Mouse (Mus musculus): ENCODE measurements around the gene Ch25h.

Gene Ch25h

GRCm38 (mm10) chr19:34464453-34464852 lies 10.5 kb downstream of the Ch25h start:
- DNase-seq = no peak

DNA sequence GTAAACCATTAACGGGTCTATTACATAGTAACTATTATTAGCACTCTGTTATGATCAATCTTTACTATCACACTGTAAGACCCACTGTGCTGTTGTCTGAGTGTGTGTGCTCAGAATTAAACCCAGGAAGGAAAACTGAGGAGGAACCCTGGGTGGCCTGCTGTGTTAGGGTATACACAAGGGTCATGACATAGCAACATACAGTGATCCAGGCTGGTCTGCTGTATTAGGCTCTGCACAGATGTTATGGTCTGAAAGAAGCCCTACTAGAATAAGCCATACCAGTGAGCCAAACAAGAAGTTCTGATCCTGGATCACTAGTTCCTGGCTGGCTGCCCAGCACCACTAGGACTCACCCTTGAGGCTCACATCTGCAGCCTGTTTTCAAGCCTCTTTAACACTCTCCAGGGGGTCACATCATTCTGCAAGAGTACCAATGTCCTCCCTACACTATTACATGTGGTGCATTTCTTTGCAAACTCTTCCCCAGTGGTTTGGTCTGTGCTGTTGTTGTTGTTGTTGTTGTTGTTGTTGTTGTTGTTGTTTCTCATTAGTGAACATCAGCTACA lies 13.4 kb downstream of the Ch25h start:
- DNase-seq = no peak

GRCm38 (mm10) chr19:34450784-34451370 lies 24.1 kb downstream of the Ch25h start:
- DNase-seq = no peak

- no peak for DNase-seq
These were observed 26.1 kb downstream of the Ch25h start for GRCm38 (mm10) chr19:34448851-34449250.

- DNase-seq = no peak
These were observed 29.5 kb downstream of the Ch25h start for GRCm38 (mm10) chr19:34445410-34446012.

- no peak for DNase-seq
These were observed 30.2 kb downstream of the Ch25h start for GRCm38 (mm10) chr19:34444785-34445184.

DNA sequence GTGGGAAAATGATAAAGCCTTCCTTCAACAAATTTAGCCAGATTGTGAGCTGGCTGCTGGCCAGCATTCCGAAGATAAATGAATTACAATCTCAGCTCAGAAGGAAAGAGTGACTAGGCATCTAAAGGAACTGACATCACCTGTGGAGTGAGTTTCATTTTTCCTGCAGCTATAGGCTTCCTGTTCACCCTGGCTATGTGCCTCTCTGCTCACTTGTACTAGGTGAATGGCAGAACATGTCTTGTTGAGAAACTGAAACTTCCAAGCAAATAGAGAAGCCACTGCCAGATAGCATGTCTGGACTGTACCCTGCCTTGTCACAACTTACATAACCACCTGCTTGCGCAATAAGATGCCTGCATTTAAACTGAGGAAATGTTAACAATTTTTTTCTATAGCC lies 33.0 kb downstream of the Ch25h start:
- no peak for DNase-seq

DNA sequence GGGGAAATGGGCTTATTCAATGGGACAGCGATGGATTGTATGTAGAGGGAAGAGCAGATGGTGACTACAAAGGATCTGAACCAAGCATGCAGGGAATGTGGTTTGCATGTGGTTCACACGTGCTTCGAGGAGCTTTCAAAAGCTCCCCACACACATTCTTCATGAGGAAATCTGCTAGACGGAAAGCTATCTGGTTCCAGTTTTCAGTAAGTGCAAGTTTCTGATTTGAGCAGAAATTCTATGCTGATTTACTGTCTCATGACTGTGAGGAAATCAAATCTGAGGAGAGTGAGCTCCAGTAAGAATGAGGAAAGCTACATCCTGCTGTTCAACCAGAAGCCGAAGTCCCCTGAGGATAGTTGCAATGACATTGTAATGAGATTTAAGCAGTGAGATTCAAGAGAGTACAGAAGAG lies 39.8 kb downstream of the Ch25h start:
- DNase-seq = no peak

- no peak for DNase-seq
These were observed 43.6 kb downstream of the Ch25h start for GRCm38 (mm10) chr19:34431314-34431713.

DNA sequence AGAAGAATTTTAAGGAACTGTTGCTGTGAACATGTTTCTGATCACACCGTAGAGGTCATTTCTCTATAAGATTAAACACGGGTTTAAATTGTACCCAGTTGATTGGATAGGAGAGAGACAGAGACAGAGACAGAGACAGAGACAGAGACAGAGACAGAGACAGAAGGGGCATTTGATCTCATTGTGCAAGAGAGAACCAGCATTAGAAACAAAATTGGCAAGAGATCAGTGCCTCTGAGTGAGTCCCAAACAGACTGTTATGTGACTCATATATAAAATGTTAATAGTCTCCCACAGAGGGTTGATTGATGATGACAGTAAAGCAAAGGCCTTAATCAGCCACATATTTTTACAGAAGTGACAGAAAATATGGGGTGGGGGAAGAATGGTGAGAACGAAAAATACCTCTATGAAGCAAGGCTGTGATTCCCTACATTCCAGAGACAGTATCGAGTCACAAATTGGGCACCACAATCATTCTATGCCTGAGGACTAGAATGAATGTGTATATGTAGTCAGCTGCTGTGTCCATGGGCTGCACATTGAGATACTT lies 51.1 kb downstream of the Ch25h start:
- DNase-seq = no peak
